Mouse (Mus musculus) left cerebral cortex, postnatal 4 days (tissue): Measurements from ENCODE around the gene Rabep2. TPM values are rescaled to one million over a fixed set of nuclear protein-coding genes. Genes with fewer than 3 reads are reported as not detected.
"Not testable (repeated sequence)": the region's sequence is repeated elsewhere in the genome, so short reads cannot be mapped to it uniquely, and the experiment has no call there.

ENCODE experiments used
- DNase-seq: peaks from one replicate; pipeline ENCODE4 v3.0.0-alpha.2; 2022
- intact Hi-C: fragments of 180-260 bp; cut with DNase I; formaldehyde crosslinking; loops from one replicate; pipeline ENCODE4 v1.15.1; 2025
- total RNA-seq, 2 experiments: library from RNA; stranded (reverse); gene quantifications; 2 replicates each; pipeline ENCODE4 v1.2.3; 2021

Rabep2 gene
- total RNA-seq, 2 experiments from 2014 or later: 18.6 to 19.9 TPM

- DNase-seq, intact Hi-C loops: not testable (repeated sequence)
Observed at GRCm38 (mm10) chr7:126487617-126488385, 59.2 kb downstream of the Rabep2 start.

DNA sequence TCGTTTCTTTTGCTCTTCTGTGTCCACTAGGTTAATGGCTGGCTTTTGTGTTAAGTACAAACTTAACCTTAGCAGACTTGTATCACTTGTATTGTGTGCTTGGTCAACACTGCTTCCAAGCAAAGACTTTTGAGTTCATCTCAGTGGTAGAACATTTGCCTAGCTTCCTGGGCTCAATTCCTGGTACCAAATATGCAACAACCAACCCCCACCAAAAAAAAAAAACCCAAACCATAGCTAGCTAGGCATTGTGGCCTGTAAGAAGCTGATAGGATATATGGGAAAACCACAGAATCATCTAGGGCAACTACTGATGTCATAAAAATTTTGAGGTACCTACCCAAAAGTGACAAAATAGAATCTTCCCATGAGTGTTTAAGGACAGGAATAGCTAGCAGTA, 62.4 kb downstream of the Rabep2 start:
- intact Hi-C loops: no loop called here
- DNase-seq: no peak

GRCm38 (mm10) chr7:126491973-126492372, 63.4 kb downstream of the Rabep2 start:
- peak; percentile 45 for DNase-seq
- intact Hi-C loops: no loop called here

GRCm38 (mm10) chr7:126494120-126494519, 65.6 kb downstream of the Rabep2 start:
- intact Hi-C loops: no loop called here
- no peak for DNase-seq

GRCm38 (mm10) chr7:126496475-126496874, 67.9 kb downstream of the Rabep2 start:
- intact Hi-C loops: no loop called here
- DNase-seq: no peak

DNA sequence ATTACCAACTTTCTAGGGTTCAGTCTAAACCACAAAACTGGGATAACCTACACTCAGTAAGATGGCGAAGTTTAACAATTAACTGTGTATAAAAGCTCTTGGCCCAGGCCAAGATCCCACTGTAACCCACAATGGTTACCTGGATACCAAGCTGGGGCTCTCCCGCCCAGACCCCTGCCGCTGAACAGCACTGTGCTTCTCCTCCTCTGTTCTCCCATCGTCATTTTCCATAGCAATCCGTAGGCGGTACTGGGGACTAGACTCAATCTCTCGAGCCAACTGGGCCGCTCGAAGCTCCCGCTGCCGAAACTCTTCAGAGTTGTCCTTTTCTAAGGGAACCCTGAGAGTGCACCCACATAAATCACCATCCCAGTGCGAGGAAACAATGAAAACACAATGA, 69.4 kb downstream of the Rabep2 start:
- intact Hi-C loops: no loop called here

More for the DNA sequence above, 69.4 kb downstream of the Rabep2 start:
- DNase-seq: no peak

Other genes with a start within 250 kb of the Rabep2 start
- 100 to 1,000 TPM; 105 to 107 TPM for gene Xpo6, start 228.3 kb upstream of the Rabep2 start, total RNA-seq
- 100 to 1,000 TPM; 396 to 420 TPM for gene Sbk1, start 156.1 kb upstream of the Rabep2 start, total RNA-seq
- gene Lat, start 59.2 kb upstream of the Rabep2 start, total RNA-seq: 1 to 10 TPM; 1.5 to 2.1 TPM
- gene Spns1, start 51.3 kb upstream of the Rabep2 start, total RNA-seq: 10 to 100 TPM; 82.4 to 83.9 TPM
- 10 to 100 TPM in 1 of 2 experiments, 1 to 10 TPM in 1; 8.4 to 10.4 TPM for gene Nfatc2ip, start 32.0 kb upstream of the Rabep2 start, total RNA-seq
- gene Cd19, start 13.9 kb upstream of the Rabep2 start, total RNA-seq: under 1 TPM; 0.16 to 0.32 TPM
- gene Atp2a1, start 34.3 kb downstream of the Rabep2 start, total RNA-seq: under 1 TPM in 1 of 2 experiments, not detected in 1; 0.12 TPM
- gene Sh2b1, start 46.7 kb downstream of the Rabep2 start, total RNA-seq: 10 to 100 TPM; 72.5 to 77.7 TPM
- 10 to 100 TPM; 80.9 to 96.5 TPM for gene Tufm, start 58.6 kb downstream of the Rabep2 start, total RNA-seq
- gene Atxn2l, start 74.7 kb downstream of the Rabep2 start, total RNA-seq: 100 to 1,000 TPM; 164 to 165 TPM
- 100 to 1,000 TPM; 212 to 226 TPM for gene Eif3c, start 137.7 kb downstream of the Rabep2 start, total RNA-seq
- gene Apobr, start 156.2 kb downstream of the Rabep2 start, total RNA-seq: under 1 TPM; 0.30 to 0.58 TPM
- gene Cln3, start 157.1 kb downstream of the Rabep2 start, total RNA-seq: 10 to 100 TPM; 26.5 to 32.0 TPM
- gene Il27, start 166.2 kb downstream of the Rabep2 start, total RNA-seq: not detected
- gene Nupr1, start 202.1 kb downstream of the Rabep2 start, total RNA-seq: 1 to 10 TPM; 6.6 to 7.0 TPM
- gene Sgf29, start 220.6 kb downstream of the Rabep2 start, total RNA-seq: 10 to 100 TPM; 49.9 to 53.0 TPM
- gene Sult1a1, start 247.7 kb downstream of the Rabep2 start, total RNA-seq: 1 to 10 TPM; 2.9 to 3.1 TPM